Mouse (Mus musculus): Measurements from ENCODE around the gene Gast.

DNA sequence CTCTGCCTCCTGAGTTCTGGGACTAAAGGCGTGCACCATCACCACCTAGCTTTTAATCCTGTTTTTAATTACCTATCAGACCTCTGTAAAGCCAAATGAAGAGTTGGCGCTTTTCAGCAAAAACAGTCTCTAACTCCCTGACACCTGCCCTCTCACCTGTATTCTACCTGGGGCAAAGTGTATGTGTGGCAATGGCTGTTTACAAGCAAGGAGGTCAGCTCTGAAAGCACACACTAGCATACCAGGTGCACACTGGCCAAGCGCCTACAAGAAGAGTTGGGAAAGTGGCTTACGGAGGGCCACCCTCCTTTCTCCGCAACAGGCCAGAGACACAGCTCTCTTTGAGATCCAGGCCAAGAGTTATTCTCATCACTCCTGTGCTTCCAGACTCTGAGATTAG lies 18.8 kb upstream of the Gast start:
- no peak for TF ChIP-seq CTCF (IDR thresholded peaks at IDR 0.05; ENCODE audit: low read depth, low read length)
- TF ChIP-seq EP300 (IDR thresholded peaks at IDR 0.05; ENCODE audit: insufficient read depth, low read depth, low read length) = no peak

All from ES-Bruce4 (cell line).